Mouse (Mus musculus): ENCODE results near the gene Omt2b. TPM values are rescaled to one million over a fixed set of nuclear protein-coding genes. Genes with fewer than 3 reads are reported as not detected.
"Not testable (repeated sequence)": the region's sequence is repeated elsewhere in the genome, so short reads cannot be mapped to it uniquely, and the experiment has no call there.

Gene Omt2b
- polyA plus RNA-seq, 1 experiment from 2014 or later = not detected

GRCm38 (mm10) chr9:78299143-78299542, 28.2 kb upstream of the Omt2b start:
- H3K9ac ChIP-seq (ENCODE audit: low read depth, low read length); H3K4me1 ChIP-seq (replicated peaks; ENCODE audit: control insufficient read depth, insufficient read depth, low read length); H3K27ac ChIP-seq (ENCODE audit: low read depth, low read length); H3K9me3 ChIP-seq (ENCODE audit: control insufficient read depth, low read length); H3K36me3 ChIP-seq (ENCODE audit: control insufficient read depth, insufficient read depth, low read length); DNase-seq (ENCODE audit: low spot score); H3K27me3 ChIP-seq (replicated peaks; ENCODE audit: control insufficient read depth, insufficient read depth, low read length); H3K4me3 ChIP-seq (ENCODE audit: low read depth, low read length); ATAC-seq (replicated peaks; ENCODE audit: low FRiP score); H3K4me2 ChIP-seq: not testable (repeated sequence)
- WGBS = 56% methylated on average over 1 of the region's 1 CpGs

- H3K4me1 ChIP-seq (replicated peaks; ENCODE audit: control insufficient read depth, insufficient read depth, low read length); H3K9me3 ChIP-seq (ENCODE audit: control insufficient read depth, low read length); H3K4me2 ChIP-seq; H3K36me3 ChIP-seq (ENCODE audit: control insufficient read depth, insufficient read depth, low read length); H3K4me3 ChIP-seq (ENCODE audit: low read depth, low read length); ATAC-seq (replicated peaks; ENCODE audit: low FRiP score); DNase-seq (ENCODE audit: low spot score); H3K9ac ChIP-seq (ENCODE audit: low read depth, low read length); H3K27ac ChIP-seq (ENCODE audit: low read depth, low read length); H3K27me3 ChIP-seq (replicated peaks; ENCODE audit: control insufficient read depth, insufficient read depth, low read length): not testable (repeated sequence)
- WGBS = 76% methylated on average over 3 of the region's 3 CpGs
These were observed 19.3 kb upstream of the Omt2b start for GRCm38 (mm10) chr9:78308122-78308521.

GRCm38 (mm10) chr9:78314696-78315095, 12.7 kb upstream of the Omt2b start, which contains the start of gene Omt2a:
TSS of gene Omt2a (minus strand) at chr9:78314796.
- Histone ChIP-seq H3K4me3 (ENCODE audit: low read depth, low read length) (no peak within 1 kb of the TSS), H3K9ac (ENCODE audit: low read depth, low read length) (no peak within 1 kb of the TSS), H3K4me1 (replicated peaks; ENCODE audit: control insufficient read depth, insufficient read depth, low read length) (no peaks in the 10 kb centered on the region), H3K36me3 (ENCODE audit: control insufficient read depth, insufficient read depth, low read length) (no peaks in the 10 kb centered on the region), H3K9me3 (ENCODE audit: control insufficient read depth, low read length) (no peaks in the 10 kb centered on the region), H3K27ac (ENCODE audit: low read depth, low read length) (no peak within 1 kb of the TSS), H3K4me2 (no peak within 1 kb of the TSS), H3K27me3 (replicated peaks; ENCODE audit: control insufficient read depth, insufficient read depth, low read length) (no peaks in the 10 kb centered on the region)
- DNase-seq (ENCODE audit: low spot score) (no peak), ATAC-seq (replicated peaks; ENCODE audit: low FRiP score) (no peak)
- 63% methylated on average over 2 of the region's 2 CpGs for WGBS

- no peak for ATAC-seq (replicated peaks; ENCODE audit: low FRiP score)
- Histone ChIP-seq H3K9me3 (ENCODE audit: control insufficient read depth, low read length) (no peaks in the 10 kb centered on the region), H3K4me2 (no peak overlapping the region), H3K27me3 (replicated peaks; ENCODE audit: control insufficient read depth, insufficient read depth, low read length) (no peaks in the 10 kb centered on the region), H3K9ac (ENCODE audit: low read depth, low read length) (no peak overlapping the region), H3K4me3 (ENCODE audit: low read depth, low read length) (no peak overlapping the region), H3K27ac (ENCODE audit: low read depth, low read length) (no peak overlapping the region), H3K4me1 (replicated peaks; ENCODE audit: control insufficient read depth, insufficient read depth, low read length) (no peaks in the 10 kb centered on the region), H3K36me3 (ENCODE audit: control insufficient read depth, insufficient read depth, low read length) (no peaks in the 10 kb centered on the region)
- 24% methylated on average over 1 of the region's 1 CpGs for WGBS
- no peak for DNase-seq (ENCODE audit: low spot score)
These were observed 7.9 kb upstream of the Omt2b start for GRCm38 (mm10) chr9:78319499-78319898.

GRCm38 (mm10) chr9:78337050-78337449, 9.7 kb downstream of the Omt2b start:
- not testable (repeated sequence) for H3K4me1 ChIP-seq (replicated peaks; ENCODE audit: control insufficient read depth, insufficient read depth, low read length); H3K9me3 ChIP-seq (ENCODE audit: control insufficient read depth, low read length); H3K4me2 ChIP-seq; H3K9ac ChIP-seq (ENCODE audit: low read depth, low read length); ATAC-seq (replicated peaks; ENCODE audit: low FRiP score); H3K36me3 ChIP-seq (ENCODE audit: control insufficient read depth, insufficient read depth, low read length); DNase-seq (ENCODE audit: low spot score); H3K27ac ChIP-seq (ENCODE audit: low read depth, low read length); H3K27me3 ChIP-seq (replicated peaks; ENCODE audit: control insufficient read depth, insufficient read depth, low read length); H3K4me3 ChIP-seq (ENCODE audit: low read depth, low read length)

- not testable (repeated sequence) for ATAC-seq (replicated peaks; ENCODE audit: low FRiP score)
- 12% methylated on average over 8 of the region's 8 CpGs for WGBS
- peak; percentile 42 for DNase-seq (ENCODE audit: low spot score)
These were observed 12.9 kb downstream of the Omt2b start for GRCm38 (mm10) chr9:78340324-78340723.

GRCm38 (mm10) chr9:78342494-78342893, 15.1 kb downstream of the Omt2b start:
- H3K27me3 ChIP-seq (replicated peaks; ENCODE audit: control insufficient read depth, insufficient read depth, low read length); ATAC-seq (replicated peaks; ENCODE audit: low FRiP score); H3K36me3 ChIP-seq (ENCODE audit: control insufficient read depth, insufficient read depth, low read length); H3K4me1 ChIP-seq (replicated peaks; ENCODE audit: control insufficient read depth, insufficient read depth, low read length); DNase-seq (ENCODE audit: low spot score); H3K27ac ChIP-seq (ENCODE audit: low read depth, low read length); H3K4me3 ChIP-seq (ENCODE audit: low read depth, low read length); H3K9ac ChIP-seq (ENCODE audit: low read depth, low read length); H3K4me2 ChIP-seq; H3K9me3 ChIP-seq (ENCODE audit: control insufficient read depth, low read length): not testable (repeated sequence)
- whole genome bisulfite sequencing = 79% methylated on average over 4 of the region's 4 CpGs

More at GRCm38 (mm10) chr9:78340324-78340723, 12.9 kb downstream of the Omt2b start:
- not testable (repeated sequence) for H3K9me3 ChIP-seq (ENCODE audit: control insufficient read depth, low read length); H3K27me3 ChIP-seq (replicated peaks; ENCODE audit: control insufficient read depth, insufficient read depth, low read length); H3K4me2 ChIP-seq; H3K4me3 ChIP-seq (ENCODE audit: low read depth, low read length); H3K36me3 ChIP-seq (ENCODE audit: control insufficient read depth, insufficient read depth, low read length); H3K9ac ChIP-seq (ENCODE audit: low read depth, low read length); H3K4me1 ChIP-seq (replicated peaks; ENCODE audit: control insufficient read depth, insufficient read depth, low read length); H3K27ac ChIP-seq (ENCODE audit: low read depth, low read length)

- WGBS = 77% methylated on average over 9 of the region's 9 CpGs
- H3K36me3 ChIP-seq (ENCODE audit: control insufficient read depth, insufficient read depth, low read length); H3K27ac ChIP-seq (ENCODE audit: low read depth, low read length); H3K4me3 ChIP-seq (ENCODE audit: low read depth, low read length); H3K4me2 ChIP-seq; DNase-seq (ENCODE audit: low spot score); H3K9me3 ChIP-seq (ENCODE audit: control insufficient read depth, low read length); H3K9ac ChIP-seq (ENCODE audit: low read depth, low read length); ATAC-seq (replicated peaks; ENCODE audit: low FRiP score); H3K4me1 ChIP-seq (replicated peaks; ENCODE audit: control insufficient read depth, insufficient read depth, low read length); H3K27me3 ChIP-seq (replicated peaks; ENCODE audit: control insufficient read depth, insufficient read depth, low read length): not testable (repeated sequence)
These were observed 15.7 kb downstream of the Omt2b start for GRCm38 (mm10) chr9:78343055-78343454.

GRCm38 (mm10) chr9:78345235-78345634, 17.8 kb downstream of the Omt2b start:
- not testable (repeated sequence) for H3K36me3 ChIP-seq (ENCODE audit: control insufficient read depth, insufficient read depth, low read length); H3K4me1 ChIP-seq (replicated peaks; ENCODE audit: control insufficient read depth, insufficient read depth, low read length); ATAC-seq (replicated peaks; ENCODE audit: low FRiP score); H3K9me3 ChIP-seq (ENCODE audit: control insufficient read depth, low read length); H3K27ac ChIP-seq (ENCODE audit: low read depth, low read length); H3K4me3 ChIP-seq (ENCODE audit: low read depth, low read length); DNase-seq (ENCODE audit: low spot score); H3K9ac ChIP-seq (ENCODE audit: low read depth, low read length); H3K27me3 ChIP-seq (replicated peaks; ENCODE audit: control insufficient read depth, insufficient read depth, low read length); H3K4me2 ChIP-seq
- 49% methylated on average over 3 of the region's 4 CpGs for WGBS

Data from liver, embryonic 11.5 days (tissue).